Mouse (Mus musculus) E14TG2a.4 (cell line): ENCODE data around the gene Selenov.
A peak's percentile ranks its signal among the peaks of the same experiment; 100 is the strongest.

ENCODE experiments used
- H3K27me3 ChIP-seq: 2 replicates; pipeline ENCODE4 v1.6.1; 2014; ENCODE audit warnings: low read length, control low read depth; ENCODE audit not compliant: insufficient read depth
- H3K36me3 ChIP-seq: 2 replicates; pipeline ENCODE4 v1.6.1; 2014; ENCODE audit warnings: low read length, control low read depth; ENCODE audit not compliant: insufficient read depth
- H3K4me1 ChIP-seq: replicated peaks from 2 replicates; pipeline ENCODE4 v1.6.1; 2014; ENCODE audit warnings: low read depth, low read length, control low read depth
- H3K4me3 ChIP-seq: replicated peaks from 2 replicates; pipeline ENCODE4 v1.5.1; 2014; ENCODE audit warnings: mild to moderate bottlenecking, low read length
- H3K9me3 ChIP-seq: 2 replicates; pipeline ENCODE4 v1.6.1; 2014; ENCODE audit warnings: low read length, control low read depth
- CTCF ChIP-seq: conservative IDR thresholded peaks from 2 replicates; pipeline ENCODE4 v1.5.1; 2014; ENCODE audit warnings: low read length
- NANOG ChIP-seq: IDR thresholded peaks from 2 replicates; pipeline ENCODE4 v1.6.1; 2014; ENCODE audit warnings: borderline replicate concordance, low read length, mixed read lengths
- POU5F1 ChIP-seq: IDR thresholded peaks from 2 replicates; pipeline ENCODE4 v1.6.1; 2014; ENCODE audit warnings: low read length, borderline replicate concordance

The Selenov gene

DNA sequence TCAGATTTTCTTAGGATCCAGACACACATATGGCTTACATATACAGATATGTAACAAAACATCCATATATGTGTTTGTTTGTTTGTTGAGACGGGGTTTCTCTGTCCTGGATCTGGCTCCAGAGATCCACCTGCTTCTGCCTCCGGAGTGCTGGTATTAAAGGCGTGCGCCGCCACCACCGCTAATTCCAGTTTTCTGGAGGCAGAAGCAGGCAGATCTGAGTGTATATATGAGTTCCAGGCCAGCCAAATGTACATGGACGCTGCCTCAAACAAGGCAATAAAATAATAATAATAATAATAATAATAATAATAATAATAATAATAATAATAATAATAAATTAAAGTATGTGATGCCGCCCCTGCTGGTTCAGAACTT, 13.8 kb downstream of the Selenov start:
- Histone ChIP-seq H3K36me3 (peaks cover 15% of the 10 kb centered on the region), H3K4me3 (peak overlapping the region; percentile 91; the same call in 1 of the 2 replicates), H3K4me1 (peaks cover 25% of the 10 kb centered on the region), H3K9me3 (no peaks in the 10 kb centered on the region), H3K27me3 (0 out of 2 replicates have a peak, but pooled peaks cover 6% of the 10 kb centered on the region)
- TF ChIP-seq POU5F1 (no peak), NANOG (no peak), CTCF (no peak)

DNA sequence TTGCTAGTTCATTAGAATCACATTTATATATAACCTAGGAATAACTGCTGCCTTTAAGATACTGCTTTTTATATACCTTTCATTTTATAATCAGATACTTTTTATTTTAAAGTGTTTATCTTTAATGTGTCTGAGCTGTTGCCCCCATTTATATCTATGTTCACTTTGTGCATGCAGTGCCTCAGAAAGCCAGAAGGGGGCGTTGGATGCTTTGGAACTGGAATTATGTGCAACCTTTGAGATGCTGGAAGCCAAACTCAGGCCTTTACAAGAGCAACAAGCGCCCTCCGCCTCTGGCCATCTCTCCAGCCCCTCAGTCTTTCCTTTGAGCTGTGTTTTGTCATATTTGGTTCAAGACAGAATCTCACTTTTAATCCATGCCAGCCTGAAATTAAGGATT, 19.2 kb downstream of the Selenov start:
- Histone ChIP-seq H3K27me3 (no peaks in the 10 kb centered on the region), H3K36me3 (peaks cover 18% of the 10 kb centered on the region), H3K4me3 (no peak overlapping the region), H3K4me1 (peaks cover 22% of the 10 kb centered on the region), H3K9me3 (peaks cover 6% of the 10 kb centered on the region)
- TF ChIP-seq CTCF (peak; percentile 83), POU5F1 (no peak), NANOG (no peak)

DNA sequence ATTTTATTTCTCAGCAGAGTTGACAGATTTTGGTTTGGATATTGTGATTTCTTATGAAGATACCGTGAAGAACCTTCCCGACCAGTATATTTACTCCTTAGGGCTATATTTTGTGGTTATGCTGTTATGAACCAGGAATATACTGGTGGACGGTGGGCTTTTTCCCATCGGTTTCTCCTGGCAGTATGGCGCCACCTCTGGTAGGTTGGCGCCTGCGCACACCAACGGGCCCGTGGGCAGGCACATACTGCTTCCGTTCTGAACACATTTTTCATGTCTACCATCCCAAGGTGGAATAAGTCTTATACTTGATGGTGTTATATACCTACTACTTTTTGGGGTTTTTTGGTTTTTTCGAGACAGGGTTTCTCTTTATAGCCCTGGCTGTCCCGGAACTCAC, 21.6 kb downstream of the Selenov start:
- peaks cover 4% of the 10 kb centered on the region; the same call in 1 of the 2 replicates for H3K27me3 ChIP-seq
- H3K4me3 ChIP-seq: peak overlapping the region; percentile 89
- peaks cover 16% of the 10 kb centered on the region for H3K4me1 ChIP-seq
- TF ChIP-seq POU5F1 (no peak), CTCF (peak; percentile 94)
- H3K36me3 ChIP-seq: peaks cover 18% of the 10 kb centered on the region
- H3K9me3 ChIP-seq: peaks cover 6% of the 10 kb centered on the region

DNA sequence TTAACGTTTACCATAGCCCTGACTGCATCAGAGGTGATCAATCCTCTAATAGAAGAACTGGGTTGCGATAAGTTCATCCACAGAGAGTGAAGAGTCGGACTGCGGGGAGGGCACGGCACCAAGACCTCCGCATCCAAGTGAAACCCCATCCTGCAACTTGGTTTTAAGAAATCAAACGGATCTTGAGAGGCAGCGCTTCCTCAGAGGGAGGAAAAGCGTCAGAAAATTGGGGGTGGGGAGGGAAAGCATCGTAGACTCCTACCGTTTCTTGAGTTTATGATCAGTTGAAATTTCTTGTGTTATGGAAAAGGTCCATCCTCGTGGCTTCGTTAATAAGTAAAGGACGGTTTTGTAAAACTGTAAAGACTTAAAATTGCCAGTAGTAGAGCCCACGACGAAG, 22.4 kb downstream of the Selenov start:
- peaks cover 4% of the 10 kb centered on the region for H3K27me3 ChIP-seq
- peaks cover 6% of the 10 kb centered on the region for H3K9me3 ChIP-seq
- peaks cover 17% of the 10 kb centered on the region for H3K4me1 ChIP-seq
- H3K4me3 ChIP-seq: peak overlapping the region; percentile 89
- peaks cover 18% of the 10 kb centered on the region for H3K36me3 ChIP-seq
- TF ChIP-seq NANOG (no peak), CTCF (no peak), POU5F1 (no peak)

DNA sequence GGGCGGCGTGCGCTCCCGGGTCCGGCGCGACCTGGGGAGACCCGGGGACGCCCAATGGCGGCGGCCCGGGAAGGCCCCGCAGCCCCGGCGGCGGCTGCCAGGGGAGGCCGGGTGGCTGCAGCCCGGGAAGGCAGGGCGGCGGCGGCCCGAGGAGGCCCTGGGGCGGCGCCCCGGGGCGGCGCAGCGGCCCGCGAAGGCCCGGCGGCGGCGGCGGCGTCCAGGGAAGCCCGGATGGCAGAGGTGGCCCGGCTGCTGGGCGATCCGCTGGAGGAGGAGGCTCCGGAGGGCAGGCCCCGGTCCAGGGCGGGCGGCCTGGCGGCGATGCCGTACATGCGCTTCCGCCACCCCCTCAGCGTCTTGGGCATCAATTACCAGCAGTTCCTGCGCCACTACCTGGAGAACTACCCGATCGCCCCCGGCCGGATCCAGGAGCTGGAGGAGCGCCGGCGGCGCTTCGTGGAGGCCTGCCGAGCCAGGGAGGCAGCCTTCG, 22.9 kb downstream of the Selenov start:
- H3K9me3 ChIP-seq: peaks cover 6% of the 10 kb centered on the region
- TF ChIP-seq CTCF: no peak
- TF ChIP-seq NANOG: no peak
- no peak for TF ChIP-seq POU5F1
- H3K4me1 ChIP-seq: peaks cover 21% of the 10 kb centered on the region
- peak overlapping the region; percentile 89 for H3K4me3 ChIP-seq
- H3K36me3 ChIP-seq: peaks cover 15% of the 10 kb centered on the region
- H3K27me3 ChIP-seq: peaks cover 4% of the 10 kb centered on the region

DNA sequence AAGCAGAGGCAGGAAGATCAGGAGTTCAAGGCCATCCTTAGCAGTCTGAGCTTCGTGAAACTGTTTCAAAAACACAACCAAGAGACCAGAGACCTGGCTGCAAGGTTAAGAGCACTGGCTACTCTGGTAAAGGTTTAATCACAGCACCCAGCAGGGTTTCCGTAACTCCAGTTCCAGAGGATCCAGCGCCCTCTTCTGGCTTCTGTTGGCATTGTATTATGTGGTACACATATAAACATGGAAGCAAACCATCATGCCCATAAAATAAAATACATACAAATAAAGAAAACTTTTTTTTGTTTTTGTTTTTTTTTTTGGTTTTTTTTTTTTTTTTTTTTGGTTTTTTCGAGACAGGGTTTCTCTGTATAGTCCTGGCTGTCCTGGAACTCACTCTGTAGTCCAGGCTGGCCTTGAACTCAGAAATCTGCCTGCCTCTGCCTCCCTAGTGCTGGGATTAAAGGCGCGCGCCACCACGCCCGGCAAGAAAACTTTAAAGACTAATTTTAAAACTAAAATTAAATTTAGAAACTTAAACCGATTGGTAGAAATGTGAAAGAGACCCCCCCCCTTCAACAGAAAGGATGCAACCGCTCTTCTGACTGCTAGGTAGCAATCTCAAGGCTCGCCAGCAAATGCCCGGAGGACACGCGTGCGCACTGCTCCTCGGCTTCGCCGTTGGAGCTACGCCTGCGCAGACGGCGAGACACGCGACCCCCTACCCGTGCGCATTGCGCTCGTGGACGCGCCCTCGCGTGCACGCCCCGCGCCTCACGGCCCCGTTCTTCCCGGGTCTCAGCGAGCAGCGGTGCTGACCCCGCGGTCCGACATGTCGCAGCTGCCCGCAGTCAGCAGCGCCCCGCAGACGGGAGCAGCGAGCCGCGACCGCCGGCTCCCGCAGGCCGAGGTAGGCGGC, 23.6 kb downstream of the Selenov start, which contains the start of gene Eid2:
TSS of gene Eid2 (plus strand) at position 753 of the 913 bp plus-strand sequence.
- peak within 1 kb of the TSS; percentile 89 for H3K4me3 ChIP-seq

DNA sequence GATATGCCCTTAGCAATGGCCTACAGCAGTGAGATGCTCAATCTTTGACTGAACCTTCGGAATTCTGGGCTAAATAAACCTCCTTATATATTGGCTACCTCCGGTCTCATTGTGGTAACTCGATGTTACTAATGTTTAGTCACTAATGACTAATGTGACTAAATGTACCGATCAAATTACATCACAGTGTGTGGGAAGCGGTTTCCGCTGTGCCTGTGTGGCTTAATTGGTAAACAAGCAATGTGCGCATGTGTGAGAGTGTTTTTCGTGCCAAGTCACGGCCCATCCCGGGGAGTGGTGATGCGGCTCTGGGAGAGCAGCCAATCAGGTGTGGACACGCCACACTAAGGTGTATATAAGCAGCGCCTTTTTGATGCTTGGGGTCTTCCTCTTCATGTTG, 25.6 kb downstream of the Selenov start:
- H3K9me3 ChIP-seq: peaks cover 2% of the 10 kb centered on the region
- peaks cover 35% of the 10 kb centered on the region for H3K4me1 ChIP-seq
- H3K4me3 ChIP-seq: no peak overlapping the region
- H3K36me3 ChIP-seq: 0 out of 2 replicates have a peak, but pooled peaks cover 2% of the 10 kb centered on the region
- TF ChIP-seq CTCF: no peak
- no peak for TF ChIP-seq NANOG
- no peak for TF ChIP-seq POU5F1
- H3K27me3 ChIP-seq: peaks cover 4% of the 10 kb centered on the region

More for the DNA sequence above, 23.6 kb downstream of the Selenov start, which contains the start of gene Eid2:
- H3K27me3 ChIP-seq: peaks cover 4% of the 10 kb centered on the region
- peaks cover 6% of the 10 kb centered on the region for H3K9me3 ChIP-seq
- H3K36me3 ChIP-seq: peaks cover 9% of the 10 kb centered on the region
- TF ChIP-seq CTCF: peak; percentile 73
- TF ChIP-seq NANOG: no peak
- no peak for TF ChIP-seq POU5F1
- H3K4me1 ChIP-seq: peaks cover 28% of the 10 kb centered on the region

DNA sequence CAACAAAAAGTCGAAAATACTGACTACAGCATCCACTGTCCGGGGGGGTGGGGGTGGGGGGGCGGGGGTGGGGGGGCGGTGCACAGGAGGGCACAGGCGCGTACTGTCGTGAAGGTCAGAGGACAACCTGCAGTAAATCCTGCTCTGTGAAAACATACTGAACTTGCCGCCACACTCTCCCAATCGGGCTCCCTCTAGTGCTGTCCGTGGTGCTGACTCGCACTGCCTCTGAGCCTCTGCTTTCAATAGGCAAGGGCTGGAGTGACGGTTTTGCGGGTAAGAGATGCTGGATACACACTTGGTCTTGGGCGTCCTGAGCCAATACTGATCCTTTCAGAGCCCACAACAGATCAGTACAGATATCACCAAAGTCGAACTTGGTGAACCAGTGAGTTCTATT, 27.2 kb downstream of the Selenov start:
- TF ChIP-seq POU5F1 (no peak), NANOG (no peak), CTCF (no peak)
- Histone ChIP-seq H3K4me1 (peaks cover 25% of the 10 kb centered on the region), H3K27me3 (peaks cover 4% of the 10 kb centered on the region), H3K9me3 (no peaks in the 10 kb centered on the region), H3K4me3 (no peak overlapping the region), H3K36me3 (no peaks in the 10 kb centered on the region)
